Mouse (Mus musculus): ENCODE results near the gene Fam71f2. TPM values are rescaled to one million over a fixed set of nuclear protein-coding genes. Genes with fewer than 3 reads are reported as not detected.
A peak's percentile ranks its signal among the peaks of the same experiment; 100 is the strongest.

Fam71f2 gene
- polyA plus RNA-seq, 1 experiment from 2014 or later = 0.47 TPM

- Histone ChIP-seq H3K9me3 (ENCODE audit: control insufficient read depth, low read length) (no peaks in the 10 kb centered on the region), H3K36me3 (ENCODE audit: control insufficient read depth, insufficient read depth, low read length) (no peaks in the 10 kb centered on the region; the same call in 1 of the 2 replicates), H3K27me3 (replicated peaks; ENCODE audit: control insufficient read depth, insufficient read depth, low read length) (no peaks in the 10 kb centered on the region), H3K4me3 (ENCODE audit: low read depth, low read length) (no peak overlapping the region), H3K9ac (ENCODE audit: low read depth, low read length) (0 out of 2 replicates have a peak overlapping the region, but pooled peaks have one; percentile 12), H3K27ac (ENCODE audit: low read depth, low read length) (no peak overlapping the region), H3K4me1 (replicated peaks; ENCODE audit: control insufficient read depth, insufficient read depth, low read length) (no peaks in the 10 kb centered on the region), H3K4me2 (no peak overlapping the region)
- DNase-seq (ENCODE audit: low spot score) = no peak
- no peak for ATAC-seq (replicated peaks; ENCODE audit: low FRiP score)
- WGBS = 64% methylated on average over 6 of the region's 6 CpGs
These were observed 8.1 kb downstream of the Fam71f2 start for GRCm38 (mm10) chr6:29287481-29287880.

GRCm38 (mm10) chr6:29287944-29288343 lies 8.6 kb downstream of the Fam71f2 start:
- Histone ChIP-seq H3K36me3 (ENCODE audit: control insufficient read depth, insufficient read depth, low read length) (no peaks in the 10 kb centered on the region; the same call in 1 of the 2 replicates), H3K4me1 (replicated peaks; ENCODE audit: control insufficient read depth, insufficient read depth, low read length) (no peaks in the 10 kb centered on the region), H3K27ac (ENCODE audit: low read depth, low read length) (no peak overlapping the region), H3K4me2 (no peak overlapping the region), H3K4me3 (ENCODE audit: low read depth, low read length) (no peak overlapping the region), H3K27me3 (replicated peaks; ENCODE audit: control insufficient read depth, insufficient read depth, low read length) (no peaks in the 10 kb centered on the region), H3K9ac (ENCODE audit: low read depth, low read length) (no peak overlapping the region), H3K9me3 (ENCODE audit: control insufficient read depth, low read length) (no peaks in the 10 kb centered on the region)
- DNase-seq (ENCODE audit: low spot score) = no peak
- WGBS = 72% methylated on average over 5 of the region's 5 CpGs
- ATAC-seq (replicated peaks; ENCODE audit: low FRiP score) = no peak

GRCm38 (mm10) chr6:29288651-29289050 lies 9.3 kb downstream of the Fam71f2 start:
- ATAC-seq (replicated peaks; ENCODE audit: low FRiP score) (no peak), DNase-seq (ENCODE audit: low spot score) (no peak)
- H3K27me3 ChIP-seq (replicated peaks; ENCODE audit: control insufficient read depth, insufficient read depth, low read length) = no peaks in the 10 kb centered on the region
- H3K4me3 ChIP-seq (ENCODE audit: low read depth, low read length) = no peak overlapping the region
- H3K9me3 ChIP-seq (ENCODE audit: control insufficient read depth, low read length) = no peaks in the 10 kb centered on the region
- 66% methylated on average over 6 of the region's 6 CpGs for WGBS
- no peak overlapping the region for H3K9ac ChIP-seq (ENCODE audit: low read depth, low read length)
- H3K4me1 ChIP-seq (replicated peaks; ENCODE audit: control insufficient read depth, insufficient read depth, low read length) = no peaks in the 10 kb centered on the region
- no peak overlapping the region for H3K27ac ChIP-seq (ENCODE audit: low read depth, low read length)
- H3K4me2 ChIP-seq = no peak overlapping the region
- H3K36me3 ChIP-seq (ENCODE audit: control insufficient read depth, insufficient read depth, low read length) = no peaks in the 10 kb centered on the region; the same call in 1 of the 2 replicates

GRCm38 (mm10) chr6:29299112-29299511 lies 19.7 kb downstream of the Fam71f2 start:
- DNase-seq (ENCODE audit: low spot score) (no peak), ATAC-seq (replicated peaks; ENCODE audit: low FRiP score) (no peak)
- no peaks in the 10 kb centered on the region for H3K27me3 ChIP-seq (replicated peaks; ENCODE audit: control insufficient read depth, insufficient read depth, low read length)
- no peak overlapping the region for H3K4me3 ChIP-seq (ENCODE audit: low read depth, low read length)
- H3K4me2 ChIP-seq = no peak overlapping the region
- H3K27ac ChIP-seq (ENCODE audit: low read depth, low read length) = no peak overlapping the region
- H3K4me1 ChIP-seq (replicated peaks; ENCODE audit: control insufficient read depth, insufficient read depth, low read length) = no peaks in the 10 kb centered on the region
- H3K36me3 ChIP-seq (ENCODE audit: control insufficient read depth, insufficient read depth, low read length) = no peaks in the 10 kb centered on the region
- 62% methylated on average over 2 of the region's 2 CpGs for WGBS
- no peaks in the 10 kb centered on the region for H3K9me3 ChIP-seq (ENCODE audit: control insufficient read depth, low read length)
- H3K9ac ChIP-seq (ENCODE audit: low read depth, low read length) = no peak overlapping the region

- H3K4me2 ChIP-seq = no peak overlapping the region
- ATAC-seq (replicated peaks; ENCODE audit: low FRiP score) = no peak
- H3K27me3 ChIP-seq (replicated peaks; ENCODE audit: control insufficient read depth, insufficient read depth, low read length) = no peaks in the 10 kb centered on the region
- no peaks in the 10 kb centered on the region for H3K9me3 ChIP-seq (ENCODE audit: control insufficient read depth, low read length)
- H3K36me3 ChIP-seq (ENCODE audit: control insufficient read depth, insufficient read depth, low read length) = no peaks in the 10 kb centered on the region
- H3K4me3 ChIP-seq (ENCODE audit: low read depth, low read length) = no peak overlapping the region
- no peak overlapping the region for H3K9ac ChIP-seq (ENCODE audit: low read depth, low read length)
- H3K27ac ChIP-seq (ENCODE audit: low read depth, low read length) = no peak overlapping the region
- no peaks in the 10 kb centered on the region for H3K4me1 ChIP-seq (replicated peaks; ENCODE audit: control insufficient read depth, insufficient read depth, low read length)
- no peak for DNase-seq (ENCODE audit: low spot score)
These were observed 23.9 kb downstream of the Fam71f2 start for GRCm38 (mm10) chr6:29303251-29303650.

GRCm38 (mm10) chr6:29303726-29304125 lies 24.3 kb downstream of the Fam71f2 start:
- Histone ChIP-seq H3K9me3 (ENCODE audit: control insufficient read depth, low read length) (no peaks in the 10 kb centered on the region), H3K4me2 (no peak overlapping the region), H3K27me3 (replicated peaks; ENCODE audit: control insufficient read depth, insufficient read depth, low read length) (no peaks in the 10 kb centered on the region), H3K9ac (ENCODE audit: low read depth, low read length) (no peak overlapping the region), H3K27ac (ENCODE audit: low read depth, low read length) (no peak overlapping the region), H3K36me3 (ENCODE audit: control insufficient read depth, insufficient read depth, low read length) (no peaks in the 10 kb centered on the region), H3K4me1 (replicated peaks; ENCODE audit: control insufficient read depth, insufficient read depth, low read length) (no peaks in the 10 kb centered on the region), H3K4me3 (ENCODE audit: low read depth, low read length) (no peak overlapping the region)
- 29% methylated on average over 5 of the region's 5 CpGs for WGBS
- ATAC-seq (replicated peaks; ENCODE audit: low FRiP score) (no peak), DNase-seq (ENCODE audit: low spot score) (no peak)

- Histone ChIP-seq H3K9me3 (ENCODE audit: control insufficient read depth, low read length) (no peaks in the 10 kb centered on the region), H3K9ac (ENCODE audit: low read depth, low read length) (no peak overlapping the region), H3K27me3 (replicated peaks; ENCODE audit: control insufficient read depth, insufficient read depth, low read length) (no peaks in the 10 kb centered on the region), H3K36me3 (ENCODE audit: control insufficient read depth, insufficient read depth, low read length) (no peaks in the 10 kb centered on the region), H3K4me2 (no peak overlapping the region), H3K27ac (ENCODE audit: low read depth, low read length) (no peak overlapping the region), H3K4me1 (replicated peaks; ENCODE audit: control insufficient read depth, insufficient read depth, low read length) (no peaks in the 10 kb centered on the region), H3K4me3 (ENCODE audit: low read depth, low read length) (no peak overlapping the region)
- WGBS = 82% methylated on average over 4 of the region's 4 CpGs
- ATAC-seq (replicated peaks; ENCODE audit: low FRiP score) (no peak), DNase-seq (ENCODE audit: low spot score) (no peak)
These were observed 26.1 kb downstream of the Fam71f2 start for GRCm38 (mm10) chr6:29305462-29305861.

GRCm38 (mm10) chr6:29308846-29309605 lies 29.6 kb downstream of the Fam71f2 start:
- ATAC-seq (replicated peaks; ENCODE audit: low FRiP score) (no peak), DNase-seq (ENCODE audit: low spot score) (no peak)
- Histone ChIP-seq H3K4me1 (replicated peaks; ENCODE audit: control insufficient read depth, insufficient read depth, low read length) (no peaks in the 10 kb centered on the region), H3K4me2 (no peak overlapping the region), H3K27ac (ENCODE audit: low read depth, low read length) (no peak overlapping the region), H3K9me3 (ENCODE audit: control insufficient read depth, low read length) (no peaks in the 10 kb centered on the region), H3K36me3 (ENCODE audit: control insufficient read depth, insufficient read depth, low read length) (no peaks in the 10 kb centered on the region), H3K27me3 (replicated peaks; ENCODE audit: control insufficient read depth, insufficient read depth, low read length) (no peaks in the 10 kb centered on the region), H3K4me3 (ENCODE audit: low read depth, low read length) (no peak overlapping the region), H3K9ac (ENCODE audit: low read depth, low read length) (no peak overlapping the region)
- 84% methylated on average over 16 of the region's 16 CpGs for WGBS

- Histone ChIP-seq H3K4me1 (replicated peaks; ENCODE audit: control insufficient read depth, insufficient read depth, low read length) (no peaks in the 10 kb centered on the region), H3K9me3 (ENCODE audit: control insufficient read depth, low read length) (no peaks in the 10 kb centered on the region), H3K4me3 (ENCODE audit: low read depth, low read length) (no peak overlapping the region), H3K9ac (ENCODE audit: low read depth, low read length) (no peak overlapping the region), H3K27me3 (replicated peaks; ENCODE audit: control insufficient read depth, insufficient read depth, low read length) (no peaks in the 10 kb centered on the region), H3K36me3 (ENCODE audit: control insufficient read depth, insufficient read depth, low read length) (no peaks in the 10 kb centered on the region), H3K4me2 (no peak overlapping the region), H3K27ac (ENCODE audit: low read depth, low read length) (no peak overlapping the region)
- ATAC-seq (replicated peaks; ENCODE audit: low FRiP score) = no peak
- DNase-seq (ENCODE audit: low spot score) = no peak
- 67% methylated on average over 14 of the region's 14 CpGs for WGBS
These were observed 34.4 kb downstream of the Fam71f2 start for GRCm38 (mm10) chr6:29313690-29314202.

Measured in liver, embryonic 11.5 days (tissue).